Mouse (Mus musculus) natural killer cell, adult 2 months (primary cell): ENCODE data around the gene Spred2.
"Not testable (repeated sequence)": the region's sequence is repeated elsewhere in the genome, so short reads cannot be mapped to it uniquely, and the experiment has no call there.

Source experiments
- DNase-seq, 2 experiments: peaks; one replicate each; pipeline ENCODE4 v3.0.0; 2022; ENCODE audit warnings: low spot score in 2 of 2

Spred2 gene

DNA sequence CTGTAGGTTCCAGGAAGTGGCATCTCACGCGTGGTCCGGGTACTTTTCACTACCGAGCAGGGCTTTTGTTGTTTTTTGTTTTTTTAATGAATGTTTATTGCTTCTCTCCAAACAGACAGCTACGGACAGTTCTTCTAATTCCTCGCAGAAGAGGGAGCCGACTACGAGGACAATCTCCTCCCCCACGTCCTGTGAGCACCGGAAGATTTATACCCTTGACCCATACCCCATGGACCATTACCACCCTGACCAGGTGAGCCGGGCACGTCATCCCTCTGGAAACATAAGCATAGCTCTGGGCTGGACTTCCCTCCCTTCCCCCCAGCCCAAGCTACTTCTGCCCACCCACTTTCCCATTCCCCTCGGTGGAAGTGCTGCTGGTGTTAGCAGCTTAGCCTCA is 93.8 kb downstream of the Spred2 start:
- DNase-seq = no peak

GRCm38 (mm10) chr11:20018905-20019304 is 94.7 kb downstream of the Spred2 start:
- no peak for DNase-seq

DNA sequence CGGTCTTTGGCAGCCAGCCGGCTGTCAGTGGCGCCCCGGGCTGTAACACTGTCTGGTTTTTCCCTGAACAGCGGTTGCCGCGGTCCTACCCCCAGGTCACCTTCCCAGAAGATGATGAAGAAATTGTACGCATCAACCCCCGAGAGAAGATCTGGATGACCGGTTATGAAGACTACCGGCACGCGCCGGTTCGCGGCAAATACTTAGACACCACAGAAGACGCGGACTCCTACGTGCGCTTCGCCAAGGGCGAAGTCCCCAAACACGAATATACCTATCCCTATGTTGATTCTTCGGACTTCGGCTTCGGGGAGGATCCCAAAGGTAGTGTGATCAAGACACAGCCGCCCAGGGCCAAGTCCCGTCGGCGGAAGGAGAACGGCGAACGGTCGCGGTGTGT is 96.5 kb downstream of the Spred2 start:
- no peak for DNase-seq

GRCm38 (mm10) chr11:20022462-20022861 is 98.3 kb downstream of the Spred2 start:
- DNase-seq = no peak

DNA sequence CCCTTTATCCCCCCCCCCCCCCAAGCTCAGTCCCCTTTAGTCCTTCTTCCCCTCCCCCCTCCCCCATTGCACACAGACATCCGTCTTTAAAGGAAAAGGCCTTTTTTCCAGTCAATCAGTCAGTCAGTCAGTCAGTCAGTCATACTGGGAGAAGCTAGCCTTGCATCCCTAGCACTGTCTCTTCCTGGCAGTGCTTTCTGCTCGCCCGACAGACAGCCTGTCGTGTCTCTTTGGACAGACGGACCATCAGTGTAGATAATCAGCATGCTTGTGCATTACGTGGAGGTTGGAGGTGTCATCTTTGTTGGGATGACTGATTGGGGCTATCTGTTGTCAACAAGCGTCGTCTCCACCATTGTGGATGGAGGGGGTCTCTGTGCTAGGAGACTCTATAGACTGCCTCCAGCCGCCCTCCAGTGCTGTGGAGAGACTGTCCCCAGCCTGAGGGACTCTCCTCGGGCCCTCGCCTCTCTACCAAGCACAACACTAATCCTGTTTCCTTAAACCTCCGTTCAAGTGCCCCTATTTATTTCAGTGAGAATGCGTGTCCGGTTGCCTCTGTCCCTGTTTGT is 98.8 kb downstream of the Spred2 start:
- DNase-seq = no peak

GRCm38 (mm10) chr11:20025899-20026298 is 101.7 kb downstream of the Spred2 start:
- DNase-seq = no peak

GRCm38 (mm10) chr11:20027719-20028118 is 103.5 kb downstream of the Spred2 start:
- DNase-seq = no peak

- no peak for DNase-seq
These were observed 104.2 kb downstream of the Spred2 start for GRCm38 (mm10) chr11:20028396-20028795.

DNA sequence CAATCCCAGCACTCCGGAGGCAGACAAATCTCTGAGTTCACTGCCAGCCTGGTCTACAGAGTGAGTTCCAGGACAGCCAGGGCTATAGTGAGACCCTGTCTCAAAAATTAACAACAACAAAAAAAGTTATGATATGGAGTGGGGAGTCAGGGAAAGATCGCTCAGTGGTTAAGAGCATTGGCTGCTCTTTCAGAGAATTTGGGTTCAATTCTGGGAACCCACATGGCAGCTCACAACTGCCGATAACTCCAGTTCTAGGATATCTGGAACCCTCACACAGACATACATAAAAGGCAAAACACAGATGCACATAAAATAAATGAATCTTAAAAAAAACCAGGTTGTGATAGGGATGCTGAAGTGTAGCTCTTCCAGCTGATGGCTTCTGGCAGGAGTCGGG is 104.8 kb downstream of the Spred2 start:
- no peak for DNase-seq

GRCm38 (mm10) chr11:20030973-20031372 is 106.8 kb downstream of the Spred2 start:
- DNase-seq = not testable (repeated sequence)

DNA sequence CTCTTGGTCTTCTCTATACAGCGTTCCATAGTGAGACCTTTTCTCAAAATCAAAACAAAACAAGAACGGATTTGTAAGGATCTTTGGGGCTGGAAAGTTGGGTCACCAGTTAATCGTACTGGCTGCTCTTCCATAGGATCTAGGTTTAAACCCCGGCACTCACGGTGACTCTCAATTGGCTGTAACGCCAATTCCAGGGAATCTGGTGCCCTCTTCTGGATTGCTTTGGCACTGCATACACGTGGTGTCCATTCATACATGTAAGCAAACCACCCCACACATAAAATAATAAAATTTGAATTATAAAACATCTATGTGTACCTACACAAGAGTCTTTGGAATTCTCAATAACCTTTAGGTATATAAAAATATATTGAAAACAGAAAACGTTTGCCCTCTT is 107.4 kb downstream of the Spred2 start:
- peak in 1 of 2 experiments; percentile 38 for DNase-seq

GRCm38 (mm10) chr11:20033541-20034160 is 109.5 kb downstream of the Spred2 start:
- DNase-seq = no peak

DNA sequence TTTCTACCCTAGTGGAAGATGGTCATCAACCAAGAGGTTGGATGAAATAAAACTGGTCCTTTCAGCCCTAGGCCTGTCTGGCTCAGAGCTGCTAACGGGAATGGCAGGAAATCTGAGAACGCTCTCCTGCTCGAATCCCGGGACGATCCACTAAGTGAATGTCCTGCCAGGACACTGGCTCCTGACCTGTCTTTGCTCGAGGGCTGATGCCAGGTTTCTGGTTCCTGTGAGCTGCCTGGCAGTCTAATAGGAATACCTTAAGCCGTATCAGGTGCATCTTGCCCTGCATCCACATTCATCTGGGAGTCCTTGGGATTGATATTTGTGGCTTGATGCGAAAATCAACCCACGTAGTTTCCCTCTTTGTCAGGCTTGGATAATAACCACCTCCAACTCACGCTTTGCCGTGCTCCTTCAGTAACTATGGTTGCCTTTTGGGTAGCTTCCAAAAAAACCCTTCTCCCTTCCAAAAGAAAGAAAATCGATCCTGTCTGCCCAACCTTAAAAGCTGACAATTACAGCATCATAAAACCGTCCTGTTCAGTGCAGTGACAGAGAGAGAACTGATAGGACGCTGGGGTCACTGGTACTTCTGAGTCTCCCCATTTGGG is 110.3 kb downstream of the Spred2 start:
- DNase-seq = no peak

GRCm38 (mm10) chr11:20035343-20035928 is 111.3 kb downstream of the Spred2 start:
- DNase-seq = peak in 1 of 2 experiments; percentile 12

DNA sequence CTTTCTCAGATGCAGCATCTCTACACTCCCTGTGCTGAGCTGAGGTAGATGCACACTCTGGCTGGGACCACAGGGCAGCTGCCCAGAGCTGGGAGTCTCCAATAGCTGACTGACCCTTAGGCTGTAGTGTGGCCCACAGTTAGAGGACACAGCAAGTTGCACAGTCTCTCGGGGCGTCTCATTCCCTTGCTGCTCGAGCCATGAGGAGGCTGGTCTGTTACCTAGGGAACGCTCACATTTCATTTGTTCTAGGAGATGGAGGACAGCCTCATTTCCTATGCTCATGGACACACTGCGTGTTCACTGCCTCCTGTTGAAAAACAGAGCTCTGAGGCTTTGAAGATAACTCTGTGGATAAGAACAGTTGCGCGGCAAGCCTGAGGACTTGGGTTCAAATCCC is 111.8 kb downstream of the Spred2 start:
- no peak for DNase-seq

DNA sequence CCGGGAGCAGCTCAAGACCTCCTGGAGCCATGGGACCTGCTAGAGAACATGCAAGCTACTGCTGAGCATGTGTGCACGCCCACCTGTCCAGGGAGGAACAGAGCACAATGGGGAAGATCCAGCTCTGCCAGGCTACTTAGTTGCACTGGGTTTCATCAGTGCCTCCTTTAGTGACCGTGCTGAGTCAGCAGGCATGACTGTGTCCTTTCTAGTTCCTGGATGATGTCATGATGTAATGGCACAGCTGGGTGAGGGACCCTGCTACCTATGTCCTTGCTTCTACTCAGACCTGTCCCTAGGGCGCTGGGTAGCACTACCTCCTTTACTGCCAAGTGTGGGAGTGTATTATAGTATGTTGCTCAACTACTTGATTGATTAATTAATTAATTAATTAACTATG is 113.6 kb downstream of the Spred2 start:
- no peak for DNase-seq

DNA sequence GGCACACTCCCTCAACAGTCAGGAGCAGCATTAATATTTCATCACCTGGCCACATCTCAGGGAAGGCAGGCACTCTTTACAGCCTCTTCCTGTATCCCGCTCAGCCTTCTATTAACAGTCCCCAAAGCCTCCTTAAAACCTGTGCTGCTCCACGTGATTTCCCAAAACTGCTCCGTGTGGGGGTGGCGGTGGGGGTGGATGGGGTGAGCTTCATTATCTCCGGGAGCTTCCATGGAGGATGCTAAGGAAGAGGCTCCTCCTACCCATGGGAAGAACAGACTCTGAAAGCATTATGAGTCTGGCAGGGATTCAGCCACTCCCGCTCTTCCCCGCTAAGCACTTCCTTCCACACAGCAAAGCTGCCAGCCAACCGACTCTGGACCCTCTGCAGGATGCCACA is 114.5 kb downstream of the Spred2 start:
- no peak for DNase-seq

GRCm38 (mm10) chr11:20041164-20041920 is 117.2 kb downstream of the Spred2 start:
- no peak for DNase-seq

DNA sequence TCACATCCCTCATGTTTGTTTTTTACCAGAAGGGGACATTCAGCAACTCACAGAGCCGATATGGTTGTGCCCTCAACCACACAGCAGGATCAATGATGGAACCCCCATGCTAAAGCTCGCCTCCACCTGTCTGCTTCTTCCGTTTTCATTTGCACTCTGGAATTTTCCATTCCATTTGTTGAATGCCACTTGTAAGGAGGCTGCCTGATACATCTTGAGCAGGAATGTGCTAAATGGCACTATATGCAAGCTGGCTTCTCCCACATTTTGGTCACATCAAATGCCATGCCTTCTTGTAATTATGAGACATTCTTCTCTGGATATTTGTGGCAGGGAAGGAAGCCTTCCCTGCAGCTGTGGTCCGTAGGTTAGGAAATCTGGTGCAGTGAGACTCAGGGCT is 117.9 kb downstream of the Spred2 start:
- DNase-seq = no peak

DNA sequence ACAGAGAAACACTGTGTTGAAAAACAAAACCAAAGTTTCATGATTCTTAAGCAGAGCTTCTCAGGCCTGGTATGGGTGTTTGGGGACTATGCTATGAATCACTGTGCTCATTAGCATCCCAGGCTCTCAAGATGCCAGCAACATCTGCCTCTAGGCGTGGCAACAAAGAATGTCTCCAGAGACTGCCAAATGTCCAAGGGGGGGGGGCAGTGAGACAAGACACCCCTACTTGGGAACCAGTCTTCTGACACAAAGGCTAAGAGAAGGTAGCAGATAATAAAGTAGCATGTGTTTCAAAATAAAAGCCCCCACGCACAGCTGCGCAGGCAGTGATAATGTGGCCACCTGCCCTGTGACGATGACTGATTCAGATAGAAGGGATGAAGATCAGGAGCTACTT is 119.1 kb downstream of the Spred2 start:
- no peak for DNase-seq

- no peak for DNase-seq
These were observed 121.4 kb downstream of the Spred2 start for GRCm38 (mm10) chr11:20045586-20045985.

GRCm38 (mm10) chr11:20052814-20053536 is 128.8 kb downstream of the Spred2 start:
- no peak for DNase-seq
